Mouse (Mus musculus): Measurements from ENCODE around the gene Tmem56. TPM values are rescaled to one million over a fixed set of nuclear protein-coding genes. Genes with fewer than 3 reads are reported as not detected.

Tmem56 gene
- total RNA-seq, 2 experiments from 2014 or later, result 5.7 to 6.4 TPM

GRCm38 (mm10) chr3:121239096-121239495 lies 43.8 kb downstream of the Tmem56 start:
- no peak for DNase-seq

GRCm38 (mm10) chr3:121224763-121225162 lies 58.1 kb downstream of the Tmem56 start:
- DNase-seq, result no peak

GRCm38 (mm10) chr3:121224185-121224584 lies 58.7 kb downstream of the Tmem56 start:
- DNase-seq, result no peak

GRCm38 (mm10) chr3:121221987-121222386 lies 60.9 kb downstream of the Tmem56 start:
- no peak for DNase-seq

- DNase-seq, result no peak
These were observed 65.9 kb downstream of the Tmem56 start for GRCm38 (mm10) chr3:121217011-121217410.

- DNase-seq, result no peak
These were observed 69.4 kb downstream of the Tmem56 start for GRCm38 (mm10) chr3:121213501-121213900.

GRCm38 (mm10) chr3:121212156-121212555 lies 70.7 kb downstream of the Tmem56 start:
- DNase-seq, result no peak

GRCm38 (mm10) chr3:121208994-121209393 lies 73.9 kb downstream of the Tmem56 start:
- no peak for DNase-seq

- no peak for DNase-seq
These were observed 76.6 kb downstream of the Tmem56 start for GRCm38 (mm10) chr3:121206202-121206882.

- no peak for DNase-seq
These were observed 80.3 kb downstream of the Tmem56 start for GRCm38 (mm10) chr3:121202638-121203037.

- DNase-seq, result no peak
These were observed 81.7 kb downstream of the Tmem56 start for GRCm38 (mm10) chr3:121201012-121201747.

GRCm38 (mm10) chr3:121189199-121189598 lies 93.7 kb downstream of the Tmem56 start:
- DNase-seq, result no peak

- DNase-seq, result no peak
These were observed 95.4 kb downstream of the Tmem56 start for GRCm38 (mm10) chr3:121187510-121187909.

- no peak for DNase-seq
These were observed 96.0 kb downstream of the Tmem56 start for GRCm38 (mm10) chr3:121186925-121187324.

- DNase-seq, result no peak
These were observed 97.7 kb downstream of the Tmem56 start for GRCm38 (mm10) chr3:121185197-121185596.

GRCm38 (mm10) chr3:121176011-121176410 lies 106.9 kb downstream of the Tmem56 start:
- DNase-seq, result no peak

- no peak for DNase-seq
These were observed 108.5 kb downstream of the Tmem56 start for GRCm38 (mm10) chr3:121174248-121174945.

GRCm38 (mm10) chr3:121172718-121173117 lies 110.2 kb downstream of the Tmem56 start:
- DNase-seq, result no peak

GRCm38 (mm10) chr3:121171872-121172265 lies 111.0 kb downstream of the Tmem56 start:
- no peak for DNase-seq

GRCm38 (mm10) chr3:121171243-121171871 lies 111.5 kb downstream of the Tmem56 start, which contains the start of gene Rwdd3:
Gene Rwdd3 (minus strand): TSS chr3:121171695.
- DNase-seq, result peak; percentile 89

GRCm38 (mm10) chr3:121170631-121171030 lies 112.3 kb downstream of the Tmem56 start:
- no peak for DNase-seq

Measured in gastrocnemius, postnatal 10 days (tissue).